Mouse (Mus musculus) heart, adult 9 months (tissue): Measurements from ENCODE around the gene Kpna7.
A peak's percentile ranks its signal among the peaks of the same experiment; 100 is the strongest.
"Not testable (repeated sequence)": the region's sequence is repeated elsewhere in the genome, so short reads cannot be mapped to it uniquely, and the experiment has no call there.

Source experiments
- DNase-seq, 2 experiments: peaks; one replicate each; pipeline ENCODE4 v3.0.0; 2022; ENCODE audit warnings: low spot score in 2 of 2

The Kpna7 gene

DNA sequence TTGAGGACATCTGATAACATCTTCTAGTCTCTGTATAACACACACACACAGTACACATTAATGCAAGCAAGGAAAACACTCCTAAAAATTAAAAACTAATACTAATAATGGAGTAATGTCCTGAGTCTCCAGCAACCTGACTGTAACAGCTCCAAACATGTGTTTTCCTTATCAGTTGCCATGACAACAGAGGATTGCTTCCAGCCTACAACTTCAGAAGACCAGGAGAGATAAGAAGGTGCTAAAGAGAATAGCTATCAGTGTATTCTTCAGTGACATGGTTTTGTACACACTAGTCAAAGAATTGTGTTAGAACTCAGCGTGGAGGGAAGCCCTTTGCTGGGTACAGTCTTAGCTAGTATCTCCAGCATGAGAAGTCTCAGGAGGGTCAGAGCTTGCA, 63.1 kb downstream of the Kpna7 start:
- not testable (repeated sequence) for DNase-seq

DNA sequence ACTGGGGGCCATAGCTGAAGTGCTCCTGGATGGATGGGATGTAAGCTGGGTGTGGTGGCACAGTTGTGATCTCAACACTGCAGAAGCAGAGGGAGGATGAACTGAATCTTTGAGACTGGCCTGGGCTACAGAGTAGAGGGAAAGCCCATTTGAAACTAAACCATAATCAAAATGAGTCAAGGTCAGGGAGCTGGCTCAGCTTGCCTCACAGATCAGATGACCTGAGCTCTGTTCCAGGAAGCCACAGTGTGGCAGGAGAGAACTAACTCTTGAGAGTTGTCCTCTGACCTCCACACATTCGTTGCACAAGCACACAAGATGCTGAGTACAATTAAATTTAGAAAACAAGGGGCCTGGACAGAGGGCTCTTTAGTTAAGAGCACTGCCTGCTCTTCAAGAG, 63.6 kb downstream of the Kpna7 start:
- not testable (repeated sequence) for DNase-seq

DNA sequence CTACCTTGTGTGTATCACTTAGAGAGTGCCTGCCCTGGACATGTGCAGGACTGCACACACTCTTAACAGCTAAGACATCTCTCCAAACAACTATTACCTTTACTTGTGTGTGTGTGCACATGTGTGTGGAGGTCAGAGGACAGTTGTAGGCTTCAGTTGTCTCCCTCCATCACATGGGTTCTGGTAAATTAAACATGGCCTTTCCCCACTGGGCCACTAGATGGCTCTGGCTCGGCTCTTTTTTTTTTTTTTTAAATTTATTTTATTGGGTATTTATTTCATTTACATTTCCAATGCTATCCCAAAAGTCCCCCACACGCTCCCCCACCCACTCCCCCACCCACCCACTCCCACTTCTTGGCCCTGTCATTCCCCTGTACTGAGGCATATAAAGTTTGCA, 67.1 kb downstream of the Kpna7 start:
- DNase-seq, result not testable (repeated sequence)

DNA sequence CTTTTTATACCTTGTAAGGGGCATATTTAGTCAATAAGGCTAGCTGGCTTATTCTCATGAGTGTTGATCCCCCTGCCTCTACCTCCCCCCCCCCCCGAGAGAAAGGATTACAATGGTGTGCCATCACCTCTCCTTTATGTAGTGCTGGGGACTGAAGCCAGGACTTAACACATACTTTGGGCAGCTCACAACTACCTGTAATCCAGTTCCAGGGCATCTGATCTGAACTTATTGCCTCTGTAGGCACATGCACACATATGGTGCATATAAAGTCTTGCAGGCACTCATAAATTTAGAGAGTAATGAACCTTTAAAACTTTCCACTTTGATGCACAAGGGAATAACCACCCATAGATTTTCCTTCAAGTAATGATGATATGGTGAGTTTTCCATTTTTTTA, 69.6 kb downstream of the Kpna7 start:
- no peak for DNase-seq

DNA sequence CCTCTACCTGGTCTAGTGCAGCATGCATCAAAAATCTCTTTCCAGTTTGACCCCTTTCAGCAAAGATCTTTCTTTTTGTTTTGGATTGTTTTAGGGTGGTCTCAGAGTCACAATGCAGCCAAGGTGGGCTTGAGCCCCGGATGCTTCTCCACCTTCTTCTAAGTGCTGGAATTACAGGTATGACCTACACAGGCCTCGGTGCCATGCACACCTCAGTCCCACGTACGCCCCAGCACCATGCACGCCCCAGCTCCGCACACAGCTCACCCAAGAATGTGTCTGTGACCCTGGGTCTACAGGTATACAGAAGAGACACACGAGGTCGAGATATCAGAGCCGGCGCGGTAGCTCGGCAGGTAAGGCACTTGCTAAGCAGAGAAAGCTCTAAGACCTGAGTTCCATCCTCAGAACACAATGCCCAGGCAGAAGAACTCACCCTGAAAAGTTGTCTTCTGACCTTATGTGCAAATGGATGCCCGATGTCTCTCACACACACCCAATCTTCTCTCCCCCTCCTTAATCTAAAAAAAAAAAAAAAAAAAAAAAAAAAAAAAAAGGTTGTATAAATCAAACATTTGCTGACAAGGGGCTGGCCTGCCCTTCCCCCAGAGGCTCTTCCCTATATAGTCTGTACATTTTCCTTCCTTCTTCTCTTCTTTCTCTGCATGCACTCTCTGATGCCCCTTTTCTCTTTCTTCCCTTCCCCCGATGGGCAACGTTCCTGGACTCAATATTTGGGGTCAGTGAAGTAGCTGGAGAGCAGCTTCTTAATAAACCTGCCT, 74.8 kb downstream of the Kpna7 start:
- no peak for DNase-seq

DNA sequence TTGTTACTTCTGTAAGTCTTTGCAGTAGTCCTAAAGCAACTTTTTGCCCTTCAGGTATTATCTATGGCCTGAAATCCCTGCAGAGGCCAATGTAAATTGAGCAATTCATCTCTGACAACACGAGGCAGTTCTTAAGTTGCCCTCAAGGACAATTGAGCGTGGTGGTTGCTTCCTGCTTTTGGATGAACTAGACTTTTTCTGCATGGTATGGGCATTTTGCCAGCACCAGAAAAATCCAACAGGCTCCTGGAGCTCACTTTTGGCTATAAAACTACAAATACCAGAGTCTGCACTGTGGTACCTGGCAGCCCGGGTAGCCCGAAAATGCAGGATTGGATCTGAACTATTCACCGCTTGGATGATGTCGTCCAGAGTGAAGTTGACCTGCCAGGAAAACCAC, 78.2 kb downstream of the Kpna7 start:
- no peak for DNase-seq

DNA sequence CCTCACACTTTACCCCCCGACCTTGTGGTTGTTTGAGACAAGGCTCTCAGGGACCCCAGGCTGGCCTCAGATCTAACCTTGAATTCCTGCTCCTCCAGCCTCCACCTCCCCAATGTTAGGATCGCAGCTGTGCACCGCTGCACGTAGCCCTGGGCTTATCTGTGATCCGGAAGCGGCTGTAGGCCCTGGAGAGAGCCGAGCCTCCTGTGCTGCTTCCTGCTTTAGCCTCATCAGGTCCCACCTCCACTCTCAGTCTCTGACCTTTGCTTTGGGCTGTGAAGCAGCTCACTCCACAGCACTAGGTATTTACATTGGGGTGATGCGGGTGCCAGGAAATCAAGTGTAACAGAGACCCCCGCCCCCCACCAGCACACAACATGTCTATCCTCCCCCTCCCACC, 79.3 kb downstream of the Kpna7 start:
- DNase-seq, result no peak

DNA sequence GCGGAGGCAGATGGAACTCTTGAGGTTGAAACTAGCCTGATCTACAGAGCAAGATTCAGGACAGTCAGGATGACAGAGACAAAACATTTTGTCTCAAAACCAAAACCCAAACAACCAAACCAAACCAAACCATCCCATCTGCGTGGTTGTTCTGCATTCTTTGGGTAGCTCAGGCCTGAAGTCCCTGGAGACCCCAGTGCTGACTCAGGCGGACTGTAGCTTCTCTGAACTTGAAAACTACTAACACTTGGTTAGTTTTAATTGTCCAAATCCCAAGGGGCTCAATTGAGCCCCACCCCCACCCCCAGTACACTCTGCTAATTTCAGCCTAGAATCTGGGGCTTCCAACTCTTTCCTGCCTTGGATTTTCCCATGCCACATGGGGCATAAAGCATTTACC, 80.5 kb downstream of the Kpna7 start:
- no peak for DNase-seq

DNA sequence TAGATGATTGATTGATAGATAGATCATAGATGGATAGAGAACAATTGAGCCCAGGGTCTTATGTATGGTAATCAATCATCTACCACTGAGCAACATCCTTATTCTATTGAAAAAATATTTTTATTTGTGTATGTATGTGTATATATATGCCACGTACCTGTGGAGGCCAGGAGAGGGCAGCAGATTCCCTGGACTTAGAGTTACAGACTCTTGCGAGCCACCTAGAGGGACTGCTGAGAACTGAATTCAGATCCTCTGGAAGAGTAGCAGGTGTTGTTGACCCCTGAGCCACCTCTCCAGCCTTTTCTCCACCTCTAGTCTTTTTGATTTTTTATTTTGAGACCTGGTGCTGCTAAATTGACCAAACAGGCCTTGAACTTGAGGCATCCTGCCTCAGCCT, 85.3 kb downstream of the Kpna7 start:
- no peak for DNase-seq

DNA sequence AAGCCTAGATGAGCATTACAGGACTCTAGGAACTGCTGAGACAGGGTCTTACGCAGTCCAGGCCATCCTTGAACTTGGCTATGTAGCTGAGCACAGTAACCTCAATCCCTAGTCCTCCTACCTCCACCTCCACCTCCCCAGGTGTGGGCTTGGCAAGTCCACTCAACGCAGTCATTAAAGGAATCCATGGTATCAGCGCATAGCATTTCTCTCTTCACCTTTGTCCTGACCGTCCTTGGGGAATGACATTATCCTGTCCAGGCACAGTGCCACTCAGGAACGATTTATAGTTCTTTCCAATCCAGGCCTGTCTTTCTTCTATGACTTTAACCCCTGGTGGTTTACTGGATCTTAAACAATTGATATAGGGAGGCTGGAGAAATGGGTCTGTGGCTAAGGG, 93.3 kb downstream of the Kpna7 start:
- no peak for DNase-seq

DNA sequence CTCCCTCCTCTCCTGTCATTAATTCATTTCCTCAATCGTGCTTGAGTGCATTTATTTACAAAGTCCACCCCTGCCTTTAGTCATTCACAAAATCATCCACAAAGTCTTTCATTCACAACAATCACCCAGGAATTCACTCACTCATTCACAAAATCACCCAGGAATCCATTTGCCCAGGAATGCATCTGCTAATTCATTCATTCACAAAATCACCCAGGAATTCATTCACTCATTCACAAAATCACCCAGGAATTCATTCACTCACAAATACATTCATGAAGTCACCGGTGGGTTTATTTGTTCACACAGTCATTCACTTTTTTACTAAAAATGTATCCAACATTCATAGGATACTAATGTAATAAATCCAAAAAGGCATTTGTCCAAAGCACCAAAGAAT, 93.8 kb downstream of the Kpna7 start:
- no peak for DNase-seq

DNA sequence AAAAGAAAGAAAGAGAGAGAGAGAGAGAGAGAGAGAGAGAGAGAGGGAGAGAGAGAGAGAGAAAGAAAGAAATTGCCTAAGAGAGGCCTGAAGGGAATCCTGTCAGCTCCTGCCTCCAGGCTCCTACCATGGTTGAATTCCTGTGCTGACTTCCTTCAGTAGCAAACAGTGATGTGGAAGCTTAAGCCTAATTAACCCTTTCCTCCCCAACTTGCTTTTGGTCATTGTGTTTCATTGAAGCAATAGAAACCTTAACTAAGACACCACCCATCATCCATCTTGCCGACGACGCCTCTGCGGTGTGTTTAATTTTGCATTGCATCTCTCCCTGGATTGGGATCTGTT, 94.8 kb downstream of the Kpna7 start:
- DNase-seq, result no peak

DNA sequence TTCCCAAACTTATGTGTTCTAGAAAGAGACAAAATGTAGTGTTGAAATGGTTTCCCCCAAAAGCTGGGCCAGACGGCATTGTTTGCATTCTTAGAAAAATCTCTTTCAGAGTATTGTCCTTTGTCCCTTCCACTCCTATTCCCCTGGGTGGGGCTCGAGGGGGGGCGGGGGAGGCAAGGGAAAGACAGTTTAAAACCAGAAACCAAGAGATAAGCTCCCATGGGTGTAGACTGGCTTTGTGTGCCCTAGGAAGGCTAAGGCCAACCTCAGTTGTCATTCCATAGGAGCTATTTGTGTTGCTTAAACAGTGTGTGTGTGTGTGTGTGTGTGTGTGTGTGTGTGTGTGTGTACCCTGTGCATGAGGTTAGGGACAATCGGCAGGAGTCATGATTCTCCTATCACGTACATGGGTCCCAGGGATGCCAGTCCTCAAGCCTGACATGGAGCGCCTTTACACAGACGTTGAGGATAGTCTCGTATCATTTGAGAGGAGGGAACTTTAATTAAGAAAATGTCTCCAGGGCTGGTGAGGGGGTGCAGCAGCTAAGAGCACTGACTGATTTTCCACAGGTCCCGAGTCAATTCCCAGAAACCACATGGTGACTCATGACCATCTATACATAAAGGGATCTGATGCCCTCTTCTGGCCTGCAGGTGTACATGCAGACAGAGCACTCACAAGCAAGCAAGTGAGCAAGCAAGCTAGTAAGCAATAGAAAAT, 95.3 kb downstream of the Kpna7 start:
- peak; percentile 40 to 67 for DNase-seq

DNA sequence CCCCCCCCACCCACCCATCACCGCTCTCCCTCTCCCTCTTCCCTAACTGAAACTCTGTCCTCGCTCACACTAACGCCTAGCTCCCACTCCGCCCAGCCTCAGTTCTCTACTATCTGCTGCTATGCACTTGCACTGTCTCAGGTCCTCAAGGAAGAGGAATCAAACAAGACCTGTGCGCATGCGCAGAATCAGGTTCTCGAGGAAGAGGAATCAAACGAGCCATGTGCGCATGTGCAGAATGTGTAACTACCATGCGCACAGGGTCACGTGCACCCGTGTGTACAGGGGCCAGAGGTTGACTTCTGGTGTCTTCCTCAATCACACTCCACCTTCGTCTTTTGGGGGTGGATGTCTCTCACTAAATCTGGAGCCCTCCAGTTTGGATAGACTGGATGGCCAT, 96.3 kb downstream of the Kpna7 start:
- DNase-seq, result no peak

DNA sequence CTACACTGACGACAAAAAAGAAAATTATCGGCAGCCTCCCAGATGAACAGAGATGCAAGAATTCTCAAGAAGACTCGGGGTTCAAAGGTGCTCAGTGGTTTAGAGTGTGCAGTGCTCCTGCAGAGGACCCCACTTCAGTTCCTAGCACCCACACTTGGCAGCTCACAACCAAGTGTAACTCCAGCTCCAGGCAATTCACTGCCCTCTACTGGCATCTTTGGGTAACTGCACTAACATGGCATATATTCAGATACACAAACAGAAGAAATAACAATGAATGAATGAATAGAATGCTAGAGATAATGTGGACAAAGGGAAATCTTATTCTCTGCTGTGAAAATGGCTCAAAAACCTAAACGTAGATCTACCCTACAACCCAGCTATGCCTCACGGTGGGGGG, 99.0 kb downstream of the Kpna7 start:
- DNase-seq, result no peak

DNA sequence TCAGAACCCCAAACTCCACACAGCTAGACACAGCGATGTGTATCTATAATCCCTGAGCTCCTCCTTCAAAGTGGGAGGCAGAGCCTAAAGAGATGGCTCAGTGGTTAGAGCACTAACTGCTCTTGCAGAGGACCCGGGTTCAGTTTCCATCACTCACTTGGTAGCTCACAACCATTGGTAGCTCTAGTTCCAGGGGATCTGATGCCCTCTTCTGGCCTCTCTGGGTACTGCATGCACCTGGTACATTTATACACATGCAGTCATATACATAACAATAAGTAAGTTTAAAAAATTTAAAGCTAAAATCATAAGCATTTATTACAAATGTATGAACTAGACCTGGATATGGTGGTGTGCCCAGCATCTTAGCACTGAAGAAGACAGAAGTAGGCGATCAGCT, 100.6 kb downstream of the Kpna7 start:
- no peak for DNase-seq

DNA sequence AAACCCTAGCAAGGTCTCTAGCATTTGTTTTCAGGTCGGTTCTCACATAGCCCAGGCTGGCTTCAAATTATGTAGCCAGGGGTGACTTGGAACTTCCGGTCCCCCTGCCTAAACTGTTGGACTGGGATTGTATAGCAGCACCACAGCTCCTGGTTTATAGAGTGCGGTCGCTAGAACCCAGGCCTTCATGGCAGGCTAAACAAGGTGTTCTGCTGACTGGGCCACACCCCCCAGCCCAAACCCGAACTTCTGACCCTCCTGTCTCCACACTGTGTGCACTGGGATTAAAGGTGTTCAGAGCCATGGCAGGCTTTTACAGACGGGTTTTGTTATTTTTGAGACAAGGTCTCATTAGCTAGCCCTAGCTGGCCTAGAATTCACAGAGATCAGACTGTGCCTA, 104.7 kb downstream of the Kpna7 start:
- no peak for DNase-seq

DNA sequence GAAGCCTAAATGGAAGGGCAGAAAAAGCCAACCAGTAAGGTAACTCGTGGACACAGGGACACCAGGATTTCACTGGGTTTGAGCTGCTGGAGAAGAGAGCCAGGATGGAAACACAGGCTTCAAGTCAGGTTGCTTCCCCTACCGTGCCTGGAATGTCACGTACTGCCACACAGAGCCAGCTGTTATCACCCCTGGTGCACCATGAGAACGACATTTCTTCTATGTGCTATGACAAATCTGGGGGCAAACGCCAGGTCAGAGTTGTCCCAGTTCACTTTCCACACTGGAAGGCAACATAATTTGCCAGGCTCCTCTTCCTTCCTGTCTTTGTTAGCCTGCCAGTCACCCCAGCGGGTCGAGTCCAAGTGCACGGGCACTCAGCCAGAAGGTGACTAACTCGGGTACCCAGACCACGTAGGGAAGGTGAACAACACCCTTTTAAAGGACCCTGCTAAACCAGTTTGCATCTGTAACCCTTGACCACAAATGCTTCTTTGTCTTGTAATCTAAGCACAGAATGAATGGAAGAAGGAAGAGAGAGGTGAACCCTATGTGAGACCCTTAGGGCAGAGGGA, 105.2 kb downstream of the Kpna7 start:
- DNase-seq, result peak; percentile 20 to 36

DNA sequence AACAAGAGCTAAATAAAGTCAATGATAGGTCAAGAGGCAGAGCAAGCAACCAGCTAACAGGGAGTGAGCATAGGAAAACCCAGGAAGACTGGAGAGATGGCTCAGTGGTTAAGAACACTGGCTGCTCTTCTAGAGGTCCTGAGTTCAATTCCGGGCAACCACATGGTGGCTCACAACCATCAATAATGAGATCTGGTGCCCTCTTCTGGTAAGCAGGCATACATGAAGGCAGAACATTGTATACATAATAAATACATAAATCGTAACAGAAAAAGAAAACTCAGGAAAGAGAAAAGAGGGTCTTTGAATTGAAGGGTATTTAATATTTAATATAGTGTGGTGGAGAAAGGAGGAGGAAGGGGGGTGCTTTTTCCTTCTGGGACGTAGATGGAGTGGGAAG, 112.6 kb downstream of the Kpna7 start:
- no peak for DNase-seq

DNA sequence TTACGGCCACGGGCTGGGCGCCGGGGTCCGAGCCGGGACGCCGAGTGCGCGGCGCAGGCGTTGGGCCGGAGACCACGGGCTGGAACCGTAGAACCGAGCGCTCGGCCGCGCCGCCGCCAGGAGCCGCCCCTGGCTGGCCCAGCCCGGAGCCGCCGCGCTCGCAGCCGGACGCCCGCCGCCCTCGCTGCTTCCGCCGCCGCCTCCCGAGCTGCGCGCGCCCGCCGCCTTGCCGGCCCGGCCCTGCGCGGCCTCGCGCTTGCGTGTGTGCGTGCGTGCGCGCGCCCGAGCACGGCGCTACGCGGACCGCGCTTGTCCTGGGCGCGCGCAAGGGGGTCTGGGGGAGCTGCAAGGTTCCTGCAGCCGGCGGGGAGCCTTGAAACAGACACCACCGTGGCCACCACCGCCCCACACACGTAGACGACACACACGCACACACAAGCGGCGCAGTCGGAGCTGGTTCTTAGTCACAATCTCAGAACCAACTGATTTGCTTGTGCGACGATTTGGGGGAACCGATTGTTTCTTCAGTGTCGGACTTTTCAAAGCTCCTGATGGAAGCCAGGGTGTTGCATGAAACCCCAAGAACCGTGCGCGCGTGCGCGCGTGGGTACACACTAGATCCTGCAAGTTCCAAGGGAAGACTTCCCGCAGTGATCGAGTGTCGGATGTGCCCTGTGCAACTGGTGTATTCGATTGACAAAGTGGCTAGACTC, 118.0 kb downstream of the Kpna7 start, which contains the start of gene Smurf1:
Gene Smurf1, minus strand, starts transcription at position 209 of the 713 bp plus-strand sequence.
- peak; percentile 84 to 87 for DNase-seq

DNA sequence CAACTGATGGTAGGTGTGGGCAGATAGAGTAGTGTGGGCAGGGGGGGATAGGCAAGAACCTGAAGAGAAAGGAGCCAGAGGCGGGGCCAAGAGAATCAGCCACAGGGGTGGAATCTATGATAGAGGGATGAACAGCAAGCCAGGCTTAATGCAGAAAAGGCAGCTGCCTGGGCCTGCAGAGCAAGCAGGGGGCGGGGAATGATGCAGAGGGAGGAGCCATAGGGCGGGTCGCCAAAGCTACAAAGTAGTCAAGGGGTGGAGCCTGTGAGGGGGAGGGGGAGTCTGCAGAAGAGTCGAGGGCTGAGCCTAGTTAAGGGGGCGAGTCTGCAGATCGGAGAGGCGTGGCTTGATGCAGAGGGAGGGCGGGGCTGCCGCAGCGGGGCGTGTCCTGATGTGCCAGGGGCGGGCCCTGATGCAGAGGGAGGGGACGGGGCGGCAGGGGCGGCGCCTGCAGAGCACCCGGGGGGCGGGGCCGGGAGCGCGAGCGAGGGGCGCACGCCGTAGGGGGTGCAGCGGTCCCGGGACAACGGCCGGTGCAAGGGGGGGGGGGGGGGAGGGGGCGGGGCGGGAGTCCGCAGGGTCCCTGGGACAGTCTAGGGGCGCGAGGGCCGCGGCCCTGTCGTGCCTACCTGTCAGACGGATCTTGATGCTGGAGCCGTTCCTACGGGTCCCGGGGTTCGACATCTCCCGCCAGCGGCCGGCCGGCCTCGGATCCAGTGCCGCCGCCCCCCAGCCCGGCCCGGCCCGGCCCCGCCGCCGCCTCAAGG, 118.8 kb downstream of the Kpna7 start:
- peak; percentile 79 to 85 for DNase-seq

DNA sequence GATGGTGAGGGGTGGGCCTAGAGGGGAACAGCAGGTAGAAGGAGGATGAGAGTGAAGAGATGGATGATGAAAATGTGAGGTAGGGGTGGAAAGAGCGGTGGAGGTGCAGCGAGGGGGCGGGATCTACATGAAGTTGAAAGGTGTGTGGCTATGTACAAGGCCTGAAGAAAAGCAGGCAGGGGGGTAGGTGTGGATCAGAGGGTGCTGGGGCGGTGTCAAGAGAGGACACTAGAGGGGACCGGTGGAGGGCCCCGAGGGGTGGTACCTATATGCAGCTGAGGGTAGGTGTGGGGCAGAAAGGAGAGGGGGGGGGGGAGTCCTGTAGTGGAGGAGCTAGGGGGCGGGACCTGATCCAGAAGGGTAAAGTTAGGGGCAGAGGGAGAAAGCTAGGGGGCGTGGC, 119.4 kb downstream of the Kpna7 start:
- DNase-seq, result no peak
